Mouse (Mus musculus) neural tube, embryonic 11.5 days (tissue): ENCODE measurements around the gene Trim30d. TPM values are rescaled to one million over a fixed set of nuclear protein-coding genes. Genes with fewer than 3 reads are reported as not detected.
"Not testable (repeated sequence)": the region's sequence is repeated elsewhere in the genome, so short reads cannot be mapped to it uniquely, and the experiment has no call there.

ENCODE experiments used
- ATAC-seq: fragments of 200-750 bp; cut with Nextera tagmentation; 2 replicates; pipeline ENCODE4 v1.8.0; 2017; ENCODE audit warnings: moderate number of reproducible peaks, mild to moderate bottlenecking, moderate TSS enrichment, moderate library complexity; ENCODE audit not compliant: insufficient read depth, low FRiP score, low TSS enrichment
- DNase-seq: peaks from one replicate; pipeline ENCODE4 v3.0.0-alpha.2; 2015; ENCODE audit warnings: low spot score
- H3K27ac ChIP-seq: fragments of 300-500 bp; sonication (generic); 2 replicates; pipeline ENCODE4 v1.5.1; 2014; ENCODE audit warnings: low read depth, mild to moderate bottlenecking, low read length
- H3K27me3 ChIP-seq: fragments of 300-500 bp; sonication (generic); 2 replicates; pipeline ENCODE4 v1.6.1; 2014; ENCODE audit warnings: mild to moderate bottlenecking, low read length, mixed read lengths; ENCODE audit not compliant: control insufficient read depth, insufficient read depth
- H3K36me3 ChIP-seq: fragments of 300-500 bp; sonication (generic); 2 replicates; pipeline ENCODE4 v1.6.1; 2014; ENCODE audit warnings: mild to moderate bottlenecking, low read length, moderate library complexity, mixed read lengths; ENCODE audit not compliant: control insufficient read depth, insufficient read depth
- H3K4me1 ChIP-seq: fragments of 300-500 bp; sonication (generic); 2 replicates; pipeline ENCODE4 v1.6.1; 2014; ENCODE audit warnings: low read length, mixed read lengths; ENCODE audit not compliant: control insufficient read depth, insufficient read depth
- H3K4me2 ChIP-seq: fragments of 300-500 bp; sonication (generic); 2 replicates; pipeline ENCODE4 v1.6.1; 2014; ENCODE audit warnings: low read depth, mild to moderate bottlenecking, moderate library complexity
- H3K4me3 ChIP-seq: fragments of 300-500 bp; sonication (generic); 2 replicates; pipeline ENCODE4 v1.5.1; 2014; ENCODE audit warnings: low read depth, low read length
- H3K9ac ChIP-seq: fragments of 300-500 bp; sonication (generic); 2 replicates; pipeline ENCODE4 v1.6.1; 2014; ENCODE audit warnings: mild to moderate bottlenecking, low read length
- H3K9me3 ChIP-seq: fragments of 300-500 bp; sonication (generic); 2 replicates; pipeline ENCODE4 v1.6.1; 2016; ENCODE audit warnings: low read length; ENCODE audit not compliant: control insufficient read depth
- WGBS: fragments of 180-500 bp; shearing (Covaris S2); extraction: QIAGEN DNeasy Blood & Tissue Kit; methylation state at CpG from one replicate; pipeline ENCODE4 v1.1.7; 2014; 5-methylcytosine and 5-hydroxymethylcytosine counted together
- polyA plus RNA-seq: library from polyadenylated mRNA; unstranded; fragments of >200 nt; fragmentation: Nextera tagmentation; extraction: Ambion mirVana; gene quantifications from 2 replicates; pipeline ENCODE4 v1.2.1, GENCODE M21; 2014

Trim30d gene
- polyA plus RNA-seq, result 0.35 and 0.38 TPM in 2 replicates

- not testable (repeated sequence) for H3K4me2 ChIP-seq, H3K27ac ChIP-seq, H3K4me1 ChIP-seq, H3K27me3 ChIP-seq, DNase-seq, H3K9me3 ChIP-seq, H3K4me3 ChIP-seq, H3K36me3 ChIP-seq, ATAC-seq, H3K9ac ChIP-seq
Measured at GRCm38 (mm10) chr7:104507421-104508065, at the start of gene Trim30d. Gene Trim30d, minus strand, starts transcription at chr7:104507849.

GRCm38 (mm10) chr7:104552700-104553099 is 45.1 kb upstream of the Trim30d start:
- DNase-seq, result no peak
- no peak for ATAC-seq
- H3K4me1 ChIP-seq, result no peaks in the 10 kb centered on the region
- no peak overlapping the region for H3K9ac ChIP-seq
- no peak overlapping the region for H3K4me3 ChIP-seq
- no peak overlapping the region for H3K4me2 ChIP-seq
- H3K9me3 ChIP-seq, result no peaks in the 10 kb centered on the region
- 74% methylated on average over 1 of the region's 1 CpGs for WGBS
- no peak overlapping the region for H3K27ac ChIP-seq
- H3K36me3 ChIP-seq, result no peaks in the 10 kb centered on the region
- no peaks in the 10 kb centered on the region for H3K27me3 ChIP-seq

GRCm38 (mm10) chr7:104549833-104550232 is 42.2 kb upstream of the Trim30d start, which contains the start of gene Olfr651:
Gene Olfr651, plus strand, starts transcription at chr7:104550133.
- no peaks in the 10 kb centered on the region for H3K9me3 ChIP-seq
- no peak for DNase-seq
- WGBS, result 85% methylated on average over 5 of the region's 5 CpGs
- H3K4me1 ChIP-seq, result no peaks in the 10 kb centered on the region
- no peak within 1 kb of the TSS for H3K9ac ChIP-seq
- H3K27ac ChIP-seq, result no peak within 1 kb of the TSS
- H3K4me3 ChIP-seq, result no peak within 1 kb of the TSS
- no peaks in the 10 kb centered on the region for H3K27me3 ChIP-seq
- no peaks in the 10 kb centered on the region for H3K36me3 ChIP-seq
- H3K4me2 ChIP-seq, result no peak within 1 kb of the TSS
- no peak for ATAC-seq

GRCm38 (mm10) chr7:104501589-104502371 is 5.9 kb downstream of the Trim30d start:
- Histone ChIP-seq H3K27ac (no peak overlapping the region), H3K36me3 (no peaks in the 10 kb centered on the region), H3K4me3 (peak overlapping the region; percentile 47), H3K27me3 (no peaks in the 10 kb centered on the region), H3K4me1 (no peaks in the 10 kb centered on the region), H3K9ac (peak overlapping the region; percentile 67), H3K4me2 (peak overlapping the region; percentile 58), H3K9me3 (no peaks in the 10 kb centered on the region)
- 3% methylated on average over 51 of the region's 59 CpGs for WGBS
- DNase-seq, result peak; percentile 58
- ATAC-seq, result peak; percentile 98

- not testable (repeated sequence) for H3K4me3 ChIP-seq, H3K27me3 ChIP-seq, H3K9me3 ChIP-seq, H3K4me1 ChIP-seq, DNase-seq, H3K27ac ChIP-seq, H3K36me3 ChIP-seq, ATAC-seq, H3K4me2 ChIP-seq, H3K9ac ChIP-seq
- WGBS, result 69% methylated on average over 6 of the region's 6 CpGs
Measured at GRCm38 (mm10) chr7:104501186-104501585, 6.5 kb downstream of the Trim30d start.

GRCm38 (mm10) chr7:104499464-104499863 is 8.2 kb downstream of the Trim30d start:
- H3K36me3 ChIP-seq, H3K9me3 ChIP-seq, H3K27ac ChIP-seq, H3K4me2 ChIP-seq, ATAC-seq, DNase-seq, H3K9ac ChIP-seq, H3K4me1 ChIP-seq, H3K4me3 ChIP-seq, H3K27me3 ChIP-seq: not testable (repeated sequence)
- 56% methylated on average over 7 of the region's 8 CpGs for WGBS

- DNase-seq (no peak), ATAC-seq (no peak)
- H3K4me2 ChIP-seq, result no peak within 1 kb of the TSS
- 78% methylated on average over 3 of the region's 3 CpGs for WGBS
- no peak within 1 kb of the TSS for H3K4me3 ChIP-seq
- no peaks in the 10 kb centered on the region for H3K9me3 ChIP-seq
- no peaks in the 10 kb centered on the region for H3K27me3 ChIP-seq
- H3K36me3 ChIP-seq, result no peaks in the 10 kb centered on the region
- H3K4me1 ChIP-seq, result no peaks in the 10 kb centered on the region
- no peak within 1 kb of the TSS for H3K27ac ChIP-seq
- H3K9ac ChIP-seq, result no peak within 1 kb of the TSS
Measured at GRCm38 (mm10) chr7:104465065-104465744, 42.4 kb downstream of the Trim30d start, which contains the start of gene Trim30a. Gene Trim30a, minus strand, starts transcription at chr7:104465193.

- Histone ChIP-seq H3K27ac (no peak overlapping the region), H3K36me3 (no peaks in the 10 kb centered on the region), H3K9ac (no peak overlapping the region), H3K27me3 (no peaks in the 10 kb centered on the region), H3K4me3 (no peak overlapping the region), H3K4me1 (no peaks in the 10 kb centered on the region), H3K4me2 (no peak overlapping the region), H3K9me3 (no peaks in the 10 kb centered on the region)
- no peak for ATAC-seq
- WGBS, result 84% methylated on average over 2 of the region's 2 CpGs
- DNase-seq, result no peak
Measured at GRCm38 (mm10) chr7:104445961-104446645, 61.5 kb downstream of the Trim30d start.
